Mouse (Mus musculus) testis, postnatal 14 days (tissue): ENCODE results near the gene Ccl25.

ENCODE experiments used
- DNase-seq: peaks from one replicate; pipeline ENCODE4 v3.0.0; 2021; ENCODE audit warnings: low spot score

Ccl25 gene

GRCm38 (mm10) chr8:4324983-4325750, at the start of gene Ccl25, which contains the start of gene Elavl1:
Gene Ccl25, plus strand, starts transcription at chr8:4325210.
Gene Elavl1, minus strand, starts transcription at chr8:4325413.
- DNase-seq: peak; percentile 96

GRCm38 (mm10) chr8:4275275-4276110, 49.5 kb upstream of the Ccl25 start, which contains the start of gene Timm44:
Gene Timm44, minus strand, starts transcription at chr8:4275913.
- peak; percentile 94 for DNase-seq

GRCm38 (mm10) chr8:4276111-4276465, 48.9 kb upstream of the Ccl25 start:
- DNase-seq: no peak

GRCm38 (mm10) chr8:4292738-4293137, 32.3 kb upstream of the Ccl25 start:
- DNase-seq: no peak

GRCm38 (mm10) chr8:4297822-4298221, 27.2 kb upstream of the Ccl25 start:
- no peak for DNase-seq

GRCm38 (mm10) chr8:4304124-4304547, 20.9 kb upstream of the Ccl25 start:
- DNase-seq: no peak

GRCm38 (mm10) chr8:4305838-4306237, 19.2 kb upstream of the Ccl25 start:
- no peak for DNase-seq

GRCm38 (mm10) chr8:4312104-4312503, 12.9 kb upstream of the Ccl25 start:
- no peak for DNase-seq

- no peak for DNase-seq
Measured at GRCm38 (mm10) chr8:4313254-4314124, 11.5 kb upstream of the Ccl25 start.

GRCm38 (mm10) chr8:4314852-4315251, 10.2 kb upstream of the Ccl25 start:
- no peak for DNase-seq

GRCm38 (mm10) chr8:4318124-4318523, 6.9 kb upstream of the Ccl25 start:
- no peak for DNase-seq

- DNase-seq: no peak
Measured at GRCm38 (mm10) chr8:4318796-4319572, 6.0 kb upstream of the Ccl25 start.

- no peak for DNase-seq
Measured at GRCm38 (mm10) chr8:4319573-4319872, 5.5 kb upstream of the Ccl25 start.

GRCm38 (mm10) chr8:4320404-4320803, 4.6 kb upstream of the Ccl25 start:
- DNase-seq: no peak

GRCm38 (mm10) chr8:4321031-4321430, 4.0 kb upstream of the Ccl25 start:
- DNase-seq: no peak

GRCm38 (mm10) chr8:4322470-4322869, 2.5 kb upstream of the Ccl25 start:
- DNase-seq: peak; percentile 62

- DNase-seq: no peak
Measured at GRCm38 (mm10) chr8:4323917-4324316, 1.1 kb upstream of the Ccl25 start.

GRCm38 (mm10) chr8:4324525-4324924, 485 bp upstream of the Ccl25 start:
- DNase-seq: peak; percentile 85

- no peak for DNase-seq
Measured at GRCm38 (mm10) chr8:4325751-4326036, 684 bp downstream of the Ccl25 start.

- no peak for DNase-seq
Measured at GRCm38 (mm10) chr8:4329000-4329399, 4.0 kb downstream of the Ccl25 start.

- no peak for DNase-seq
Measured at GRCm38 (mm10) chr8:4333966-4334365, 9.0 kb downstream of the Ccl25 start.

- DNase-seq: no peak
Measured at GRCm38 (mm10) chr8:4335678-4336077, 10.7 kb downstream of the Ccl25 start.
